Mouse (Mus musculus): Measurements from ENCODE around the gene Dlgap1. TPM values are rescaled to one million over a fixed set of nuclear protein-coding genes. Genes with fewer than 3 reads are reported as not detected.
"Not testable (repeated sequence)": the region's sequence is repeated elsewhere in the genome, so short reads cannot be mapped to it uniquely, and the experiment has no call there.

Gene Dlgap1
- polyA plus RNA-seq, 1 experiment from 2014 or later: 3.5 TPM

- no peak for ATAC-seq (ENCODE audit: insufficient number of reproducible peaks, insufficient read depth, low FRiP score, low TSS enrichment, low read depth)
- WGBS: 51% methylated on average over 7 of the region's 7 CpGs
- H3K4me1 ChIP-seq (replicated peaks): 0 out of 2 replicates have a peak, but pooled peaks cover 5% of the 10 kb centered on the region
- H3K9me3 ChIP-seq: no peaks in the 10 kb centered on the region
- no peaks in the 10 kb centered on the region for H3K36me3 ChIP-seq
- H3K9ac ChIP-seq (replicated peaks): no peak overlapping the region
- no peak overlapping the region for H3K27ac ChIP-seq
- no peaks in the 10 kb centered on the region for H3K27me3 ChIP-seq
- H3K4me2 ChIP-seq: no peak overlapping the region
- no peak overlapping the region for H3K4me3 ChIP-seq (replicated peaks)
Measured at GRCm38 (mm10) chr17:70528196-70529187, 559.6 kb downstream of the Dlgap1 start.

GRCm38 (mm10) chr17:70534321-70534720 is 565.4 kb downstream of the Dlgap1 start:
- Histone ChIP-seq H3K4me3 (replicated peaks) (no peak overlapping the region), H3K36me3 (no peaks in the 10 kb centered on the region), H3K27ac (no peak overlapping the region), H3K9me3 (no peaks in the 10 kb centered on the region), H3K9ac (replicated peaks) (no peak overlapping the region), H3K4me2 (no peak overlapping the region), H3K4me1 (replicated peaks) (no peaks in the 10 kb centered on the region), H3K27me3 (no peaks in the 10 kb centered on the region)
- 80% methylated on average over 3 of the region's 3 CpGs for WGBS
- ATAC-seq (ENCODE audit: insufficient number of reproducible peaks, insufficient read depth, low FRiP score, low TSS enrichment, low read depth): no peak

- WGBS: 90% methylated on average over 4 of the region's 4 CpGs
- H3K27me3 ChIP-seq: no peaks in the 10 kb centered on the region
- no peaks in the 10 kb centered on the region; the same call in 1 of the 2 replicates for H3K9me3 ChIP-seq
- H3K4me2 ChIP-seq: no peak overlapping the region
- no peak overlapping the region for H3K9ac ChIP-seq (replicated peaks)
- H3K4me1 ChIP-seq (replicated peaks): no peaks in the 10 kb centered on the region
- no peak for ATAC-seq (ENCODE audit: insufficient number of reproducible peaks, insufficient read depth, low FRiP score, low TSS enrichment, low read depth)
- H3K36me3 ChIP-seq: no peaks in the 10 kb centered on the region
- no peak overlapping the region for H3K27ac ChIP-seq
- no peak overlapping the region for H3K4me3 ChIP-seq (replicated peaks)
Measured at GRCm38 (mm10) chr17:70541816-70542215, 572.9 kb downstream of the Dlgap1 start.

- no peaks in the 10 kb centered on the region for H3K36me3 ChIP-seq
- H3K4me3 ChIP-seq (replicated peaks): no peak overlapping the region
- no peaks in the 10 kb centered on the region for H3K9me3 ChIP-seq
- 94% methylated on average over 4 of the region's 4 CpGs for WGBS
- no peaks in the 10 kb centered on the region for H3K4me1 ChIP-seq (replicated peaks)
- no peak overlapping the region for H3K9ac ChIP-seq (replicated peaks)
- H3K4me2 ChIP-seq: no peak overlapping the region
- H3K27me3 ChIP-seq: no peaks in the 10 kb centered on the region
- no peak overlapping the region for H3K27ac ChIP-seq
- ATAC-seq (ENCODE audit: insufficient number of reproducible peaks, insufficient read depth, low FRiP score, low TSS enrichment, low read depth): no peak
Measured at GRCm38 (mm10) chr17:70550793-70551192, 581.9 kb downstream of the Dlgap1 start.

- Histone ChIP-seq H3K27me3 (no peaks in the 10 kb centered on the region), H3K4me3 (replicated peaks) (no peak overlapping the region), H3K9me3 (no peaks in the 10 kb centered on the region), H3K27ac (0 out of 2 replicates have a peak overlapping the region, but pooled peaks have one; percentile 46), H3K9ac (replicated peaks) (no peak overlapping the region), H3K4me2 (peak overlapping the region; percentile 25), H3K36me3 (no peaks in the 10 kb centered on the region), H3K4me1 (replicated peaks) (peaks cover 10% of the 10 kb centered on the region)
- 25% methylated on average over 7 of the region's 7 CpGs for WGBS
- no peak; the same call in 1 of the 2 replicates for ATAC-seq (ENCODE audit: insufficient number of reproducible peaks, insufficient read depth, low FRiP score, low TSS enrichment, low read depth)
Measured at GRCm38 (mm10) chr17:70561547-70561946, 592.7 kb downstream of the Dlgap1 start.

- no peaks in the 10 kb centered on the region for H3K36me3 ChIP-seq
- no peak for ATAC-seq (ENCODE audit: insufficient number of reproducible peaks, insufficient read depth, low FRiP score, low TSS enrichment, low read depth)
- no peak overlapping the region for H3K9ac ChIP-seq (replicated peaks)
- 87% methylated on average over 5 of the region's 5 CpGs for WGBS
- no peak overlapping the region for H3K27ac ChIP-seq
- H3K4me2 ChIP-seq: no peak overlapping the region
- peaks cover 3% of the 10 kb centered on the region; the same call in 1 of the 2 replicates for H3K4me1 ChIP-seq (replicated peaks)
- H3K27me3 ChIP-seq: no peaks in the 10 kb centered on the region
- no peaks in the 10 kb centered on the region for H3K9me3 ChIP-seq
- no peak overlapping the region for H3K4me3 ChIP-seq (replicated peaks)
Measured at GRCm38 (mm10) chr17:70570848-70571247, 602.0 kb downstream of the Dlgap1 start.

GRCm38 (mm10) chr17:70583042-70583441 is 614.2 kb downstream of the Dlgap1 start:
- Histone ChIP-seq H3K4me1 (replicated peaks) (no peaks in the 10 kb centered on the region), H3K27me3 (no peaks in the 10 kb centered on the region), H3K9ac (replicated peaks) (no peak overlapping the region), H3K36me3 (no peaks in the 10 kb centered on the region), H3K4me2 (no peak overlapping the region), H3K4me3 (replicated peaks) (no peak overlapping the region), H3K27ac (no peak overlapping the region), H3K9me3 (no peaks in the 10 kb centered on the region)
- ATAC-seq (ENCODE audit: insufficient number of reproducible peaks, insufficient read depth, low FRiP score, low TSS enrichment, low read depth): no peak
- WGBS: 74% methylated on average over 8 of the region's 8 CpGs

GRCm38 (mm10) chr17:70586735-70587425 is 618.0 kb downstream of the Dlgap1 start:
- H3K4me2 ChIP-seq: no peak overlapping the region
- no peaks in the 10 kb centered on the region for H3K36me3 ChIP-seq
- no peak overlapping the region for H3K27ac ChIP-seq
- H3K4me1 ChIP-seq (replicated peaks): no peaks in the 10 kb centered on the region
- ATAC-seq (ENCODE audit: insufficient number of reproducible peaks, insufficient read depth, low FRiP score, low TSS enrichment, low read depth): no peak
- H3K9ac ChIP-seq (replicated peaks): no peak overlapping the region
- H3K27me3 ChIP-seq: no peaks in the 10 kb centered on the region
- no peak overlapping the region for H3K4me3 ChIP-seq (replicated peaks)
- 86% methylated on average over 13 of the region's 13 CpGs for WGBS
- H3K9me3 ChIP-seq: no peaks in the 10 kb centered on the region

- H3K9me3 ChIP-seq; H3K4me2 ChIP-seq; H3K4me3 ChIP-seq (replicated peaks); H3K27ac ChIP-seq; H3K36me3 ChIP-seq; ATAC-seq (ENCODE audit: insufficient number of reproducible peaks, insufficient read depth, low FRiP score, low TSS enrichment, low read depth); H3K27me3 ChIP-seq; H3K4me1 ChIP-seq (replicated peaks); H3K9ac ChIP-seq (replicated peaks): not testable (repeated sequence)
- 86% methylated on average over 2 of the region's 4 CpGs for WGBS
Measured at GRCm38 (mm10) chr17:70587975-70588630, 619.2 kb downstream of the Dlgap1 start.

GRCm38 (mm10) chr17:70588691-70589090 is 619.8 kb downstream of the Dlgap1 start:
- Histone ChIP-seq H3K9me3 (no peaks in the 10 kb centered on the region), H3K9ac (replicated peaks) (no peak overlapping the region), H3K27me3 (no peaks in the 10 kb centered on the region), H3K4me1 (replicated peaks) (no peaks in the 10 kb centered on the region), H3K36me3 (no peaks in the 10 kb centered on the region), H3K4me2 (no peak overlapping the region), H3K4me3 (replicated peaks) (no peak overlapping the region), H3K27ac (no peak overlapping the region)
- ATAC-seq (ENCODE audit: insufficient number of reproducible peaks, insufficient read depth, low FRiP score, low TSS enrichment, low read depth): no peak
- WGBS: 77% methylated on average over 6 of the region's 6 CpGs

GRCm38 (mm10) chr17:70589140-70589539 is 620.3 kb downstream of the Dlgap1 start:
- Histone ChIP-seq H3K27ac (no peak overlapping the region), H3K4me1 (replicated peaks) (no peaks in the 10 kb centered on the region), H3K9ac (replicated peaks) (no peak overlapping the region), H3K4me2 (no peak overlapping the region), H3K9me3 (no peaks in the 10 kb centered on the region), H3K36me3 (no peaks in the 10 kb centered on the region), H3K27me3 (no peaks in the 10 kb centered on the region), H3K4me3 (replicated peaks) (no peak overlapping the region)
- no peak for ATAC-seq (ENCODE audit: insufficient number of reproducible peaks, insufficient read depth, low FRiP score, low TSS enrichment, low read depth)
- WGBS: 69% methylated on average over 13 of the region's 13 CpGs

All from limb, embryonic 12.5 days (tissue).